Mouse (Mus musculus) bone marrow, adult 2 months (tissue): Measurements from ENCODE around the gene Actr1a. TPM values are rescaled to one million over a fixed set of nuclear protein-coding genes. Genes with fewer than 3 reads are reported as not detected.

ENCODE experiments used
- H3K27ac ChIP-seq: fragments of 200-500 bp; 2 replicates; pipeline ENCODE4 v1.5.1; 2012; ENCODE audit warnings: low read depth, mild to moderate bottlenecking, control low read depth, inconsistent platforms, low read length; ENCODE audit not compliant: control insufficient read depth, poor library complexity, insufficient read depth
- H3K4me1 ChIP-seq: fragments of 200-500 bp; 2 replicates; pipeline ENCODE4 v1.6.1; 2011; ENCODE audit warnings: low read length; ENCODE audit not compliant: control insufficient read depth, insufficient read depth
- H3K4me3 ChIP-seq: fragments of 200-500 bp; replicated peaks from 2 replicates; pipeline ENCODE3; 2011; ENCODE audit warnings: mild to moderate bottlenecking, low read depth, low read length, control low read depth; ENCODE audit not compliant: control insufficient read depth
- CTCF ChIP-seq: fragments of 200-500 bp; IDR thresholded peaks from 2 replicates; pipeline ENCODE4 v1.5.1; 2011; ENCODE audit warnings: low read length, control low read depth; ENCODE audit not compliant: control insufficient read depth, insufficient read depth
- POLR2A ChIP-seq: fragments of 200-500 bp; IDR thresholded peaks from 2 replicates; pipeline ENCODE4 v1.6.1; 2011; ENCODE audit warnings: low read depth, mild to moderate bottlenecking, control low read depth, low read length, borderline replicate concordance; ENCODE audit not compliant: control insufficient read depth
- whole genome bisulfite sequencing: fragments of 180-500 bp; shearing (Covaris S2); methylation state at CpG from one replicate; pipeline ENCODE4 v1.1.7; 2018; 5-methylcytosine and 5-hydroxymethylcytosine counted together
- polyA plus RNA-seq: library from polyadenylated mRNA; stranded (reverse); fragments of >200 nt; gene quantifications from 2 replicates; pipeline ENCODE4 v1.2.4, GENCODE M21; 2011; ENCODE audit warnings: low replicate concordance; ENCODE audit not compliant: missing spikeins, insufficient read depth, insufficient read length

The Actr1a gene
- 40.3 and 53.5 TPM in 2 replicates for polyA plus RNA-seq

DNA sequence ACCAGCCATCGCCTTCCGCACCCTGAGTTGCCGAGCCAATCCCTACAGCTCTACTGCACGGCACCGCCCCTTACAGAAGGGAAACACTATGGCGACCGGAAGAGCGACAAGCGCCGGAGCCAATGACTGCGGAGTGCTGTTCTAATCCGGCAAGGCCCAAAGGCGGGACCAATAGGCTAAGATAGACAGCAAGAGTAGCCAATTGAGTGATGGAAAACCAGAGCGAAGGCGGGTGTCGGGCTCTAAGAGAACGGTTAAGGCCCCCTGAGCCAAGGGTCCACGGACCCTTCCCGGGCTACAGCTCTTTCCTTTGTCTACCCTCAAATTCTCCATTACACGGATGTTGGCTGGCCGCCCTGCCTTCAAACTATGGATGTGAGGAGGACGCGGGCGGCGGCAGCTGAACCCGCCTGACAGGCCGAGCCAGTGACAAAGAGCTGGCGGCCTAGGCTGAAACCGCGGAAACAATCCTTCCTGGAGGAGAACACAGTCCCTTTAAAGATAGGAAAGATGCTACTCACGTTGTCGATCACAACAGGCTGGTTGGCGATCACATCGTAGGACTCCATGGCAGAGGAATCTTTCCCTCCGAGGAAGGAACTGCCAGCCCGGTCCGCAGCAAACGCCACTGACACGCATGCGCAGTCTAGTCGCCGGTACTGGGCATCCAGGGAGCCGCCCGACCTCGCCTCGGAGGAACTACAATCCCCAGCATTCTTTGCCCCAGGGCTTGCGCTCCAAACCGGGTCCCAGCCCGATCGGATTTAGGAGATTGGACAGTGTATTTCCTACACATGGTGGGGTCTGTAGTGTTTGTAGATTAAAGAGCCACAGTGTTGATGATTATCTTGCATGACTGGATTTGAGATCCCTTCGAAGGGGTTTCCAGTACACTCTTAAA lies at the start of gene Actr1a:
Gene Actr1a, minus strand, starts transcription at position 640 of the 901 bp plus-strand sequence.
- Histone ChIP-seq H3K4me3 (peak within 1 kb of the TSS; percentile 95), H3K27ac (peak within 1 kb of the TSS; percentile 74), H3K4me1 (0 out of 2 replicates have a peak, but pooled peaks cover 2% of the 10 kb centered on the region)
- peak; percentile 88 for TF ChIP-seq POLR2A
- TF ChIP-seq CTCF: no peak
- WGBS: under 1% methylated on average over 51 of the region's 51 CpGs

DNA sequence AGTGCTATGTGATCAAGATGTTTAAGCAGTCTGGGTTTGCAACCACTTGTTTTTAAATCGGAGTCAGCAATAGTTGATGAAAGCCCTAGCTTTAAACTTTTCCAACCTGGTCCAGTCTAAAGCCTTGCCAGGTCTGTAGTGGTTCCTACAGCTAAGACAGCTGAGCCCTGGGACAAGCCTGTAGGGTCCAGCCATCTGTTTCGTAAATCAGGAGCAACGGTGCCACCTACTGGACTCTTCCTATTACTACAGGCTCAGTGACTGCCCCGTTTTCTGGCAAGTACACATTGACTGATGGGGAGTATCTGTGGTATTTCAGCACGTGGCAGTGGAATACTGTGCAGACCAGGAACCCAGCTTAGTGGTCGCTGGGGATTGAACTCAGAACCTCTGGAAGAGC lies 48.7 kb upstream of the Actr1a start:
- Histone ChIP-seq H3K27ac (no peak overlapping the region), H3K4me1 (peaks cover 1% of the 10 kb centered on the region; the same call in 1 of the 2 replicates), H3K4me3 (no peak overlapping the region)
- peak; percentile 71 for TF ChIP-seq CTCF
- no peak for TF ChIP-seq POLR2A
- 25% methylated on average over 6 of the region's 6 CpGs for WGBS

DNA sequence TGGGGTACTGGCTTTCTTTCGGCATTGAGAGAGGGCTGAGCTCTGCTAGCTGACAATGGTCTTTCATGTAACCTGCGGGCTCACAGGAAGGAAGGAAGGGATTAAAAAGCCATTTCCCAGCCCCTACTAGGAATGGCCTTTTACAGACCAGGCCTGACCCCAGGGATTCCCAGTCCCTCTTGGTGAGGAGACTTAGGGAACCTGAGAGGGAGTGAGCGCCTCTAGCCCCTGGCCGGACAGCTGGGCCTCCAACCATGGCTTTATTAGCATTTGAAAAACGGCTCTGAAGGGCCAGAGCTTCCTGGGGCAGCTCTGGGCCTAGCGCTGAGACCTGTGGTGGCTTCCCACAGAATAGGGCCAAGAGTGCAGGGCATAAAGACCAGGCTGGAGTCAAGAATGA lies 48.0 kb upstream of the Actr1a start:
- H3K4me1 ChIP-seq: peaks cover 1% of the 10 kb centered on the region; the same call in 1 of the 2 replicates
- WGBS: 74% methylated on average over 6 of the region's 6 CpGs
- TF ChIP-seq POLR2A (no peak), CTCF (no peak)

GRCm38 (mm10) chr19:46435492-46435891 lies 39.9 kb upstream of the Actr1a start:
- Histone ChIP-seq H3K4me3 (no peak overlapping the region), H3K4me1 (no peaks in the 10 kb centered on the region), H3K27ac (no peak overlapping the region)
- TF ChIP-seq POLR2A: no peak
- TF ChIP-seq CTCF: peak; percentile 65
- WGBS: 41% methylated on average over 7 of the region's 7 CpGs

More for the DNA sequence above, 48.0 kb upstream of the Actr1a start:
- H3K4me3 ChIP-seq: no peak overlapping the region
- no peak overlapping the region for H3K27ac ChIP-seq

DNA sequence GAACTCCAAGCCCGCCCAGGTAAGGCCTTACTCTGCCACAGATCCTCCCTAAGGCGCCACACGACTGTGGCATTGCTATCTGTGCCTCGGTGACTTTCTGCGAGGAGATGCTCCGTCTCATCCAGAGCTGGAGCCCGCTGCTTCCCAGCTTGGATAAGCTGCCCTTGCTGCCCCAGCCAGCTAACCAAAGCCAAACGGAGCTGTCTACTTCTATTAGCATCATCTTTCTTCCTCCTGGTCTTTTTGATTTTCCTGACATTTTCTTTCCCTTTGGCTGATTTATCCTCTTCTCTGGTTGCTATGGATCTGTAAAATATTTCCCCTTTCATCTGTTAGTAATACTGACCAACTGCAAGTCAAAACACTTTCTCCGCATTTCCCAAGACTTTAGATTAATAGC lies 39.0 kb upstream of the Actr1a start:
- TF ChIP-seq POLR2A: no peak
- no peak for TF ChIP-seq CTCF
- H3K4me1 ChIP-seq: no peaks in the 10 kb centered on the region
- 89% methylated on average over 9 of the region's 9 CpGs for WGBS
- no peak overlapping the region for H3K4me3 ChIP-seq
- H3K27ac ChIP-seq: no peak overlapping the region

- Histone ChIP-seq H3K4me1 (no peaks in the 10 kb centered on the region), H3K4me3 (no peak overlapping the region), H3K27ac (no peak overlapping the region)
- WGBS: 78% methylated on average over 9 of the region's 9 CpGs
- TF ChIP-seq CTCF (no peak), POLR2A (no peak)
Observed at GRCm38 (mm10) chr19:46434148-46434547, 38.6 kb upstream of the Actr1a start.

- Histone ChIP-seq H3K4me1 (no peaks in the 10 kb centered on the region), H3K27ac (no peak overlapping the region), H3K4me3 (no peak overlapping the region)
- TF ChIP-seq CTCF (no peak), POLR2A (no peak)
- WGBS: 87% methylated on average over 7 of the region's 7 CpGs
Observed at GRCm38 (mm10) chr19:46433712-46434111, 38.2 kb upstream of the Actr1a start.

GRCm38 (mm10) chr19:46429250-46429649 lies 33.7 kb upstream of the Actr1a start:
- Histone ChIP-seq H3K27ac (no peak overlapping the region), H3K4me3 (no peak overlapping the region), H3K4me1 (no peaks in the 10 kb centered on the region)
- TF ChIP-seq CTCF (no peak), POLR2A (no peak)
